Mouse (Mus musculus) thymus, postnatal 36 days (tissue): ENCODE results near the gene Tbc1d24.

Experiments used
- DNase-seq, 2 experiments: peaks; one replicate each; pipeline ENCODE4 v3.0.0; 2022; ENCODE audit warnings: mixed read lengths in 2 of 2

The Tbc1d24 gene

GRCm38 (mm10) chr17:24209043-24209915 is 3.9 kb upstream of the Tbc1d24 start, which contains the start of gene Ntn3:
Gene Ntn3, minus strand, starts transcription at chr17:24209531.
- DNase-seq: no peak

GRCm38 (mm10) chr17:24208641-24209042 is 3.3 kb upstream of the Tbc1d24 start:
- no peak for DNase-seq

GRCm38 (mm10) chr17:24207768-24208640 is 2.6 kb upstream of the Tbc1d24 start:
- DNase-seq: no peak

- DNase-seq: peak in 1 of 2 experiments; percentile 42
Observed at GRCm38 (mm10) chr17:24206451-24207351, 1.3 kb upstream of the Tbc1d24 start.

GRCm38 (mm10) chr17:24205908-24206361 is 573 bp upstream of the Tbc1d24 start:
- DNase-seq: peak in 1 of 2 experiments; percentile 41

GRCm38 (mm10) chr17:24204846-24205245 is 516 bp downstream of the Tbc1d24 start:
- no peak for DNase-seq

- DNase-seq: no peak
Observed at GRCm38 (mm10) chr17:24203611-24204534, 1.5 kb downstream of the Tbc1d24 start.

- no peak for DNase-seq
Observed at GRCm38 (mm10) chr17:24203068-24203467, 2.3 kb downstream of the Tbc1d24 start.

- DNase-seq: no peak
Observed at GRCm38 (mm10) chr17:24201092-24201491, 4.3 kb downstream of the Tbc1d24 start.

GRCm38 (mm10) chr17:24199741-24200140 is 5.6 kb downstream of the Tbc1d24 start:
- DNase-seq: no peak

GRCm38 (mm10) chr17:24199252-24199651 is 6.1 kb downstream of the Tbc1d24 start:
- no peak for DNase-seq

GRCm38 (mm10) chr17:24197032-24197824 is 8.1 kb downstream of the Tbc1d24 start:
- no peak for DNase-seq

- DNase-seq: no peak
Observed at GRCm38 (mm10) chr17:24195349-24195748, 10.0 kb downstream of the Tbc1d24 start.

- DNase-seq: no peak
Observed at GRCm38 (mm10) chr17:24193769-24194168, 11.6 kb downstream of the Tbc1d24 start.

- no peak for DNase-seq
Observed at GRCm38 (mm10) chr17:24193268-24193667, 12.1 kb downstream of the Tbc1d24 start.

GRCm38 (mm10) chr17:24192848-24193247 is 12.5 kb downstream of the Tbc1d24 start:
- no peak for DNase-seq

- no peak for DNase-seq
Observed at GRCm38 (mm10) chr17:24191481-24191880, 13.9 kb downstream of the Tbc1d24 start.

GRCm38 (mm10) chr17:24190934-24191333 is 14.4 kb downstream of the Tbc1d24 start:
- DNase-seq: no peak

- DNase-seq: no peak
Observed at GRCm38 (mm10) chr17:24174259-24174658, 31.1 kb downstream of the Tbc1d24 start.

GRCm38 (mm10) chr17:24173423-24173822 is 31.9 kb downstream of the Tbc1d24 start:
- DNase-seq: peak; percentile 56 to 57
